Mouse (Mus musculus) left cerebral cortex, postnatal 25 days (tissue): ENCODE measurements around the gene Vmn2r34. TPM values are rescaled to one million over a fixed set of nuclear protein-coding genes. Genes with fewer than 3 reads are reported as not detected.
"Not testable (repeated sequence)": the region's sequence is repeated elsewhere in the genome, so short reads cannot be mapped to it uniquely, and the experiment has no call there.

Experiments
- DNase-seq, 2 experiments: peaks; one replicate each; pipeline ENCODE4 v3.0.0; 2022; ENCODE audit warnings: low spot score in 2 of 2, mixed read lengths in 1 of 2
- intact Hi-C: fragments of 180-260 bp; cut with DNase I; formaldehyde crosslinking; loops from one replicate; pipeline ENCODE4 v1.15.1; 2025
- total RNA-seq, 2 experiments: library from RNA; stranded (reverse); gene quantifications; 2 replicates each; pipeline ENCODE4 v1.2.3; 2021

The Vmn2r34 gene
- not detected for total RNA-seq

GRCm38 (mm10) chr7:7689413-7689812, at the start of gene Vmn2r34:
TSS of gene Vmn2r34 (minus strand) at chr7:7689513.
- DNase-seq, intact Hi-C loops: not testable (repeated sequence)

DNA sequence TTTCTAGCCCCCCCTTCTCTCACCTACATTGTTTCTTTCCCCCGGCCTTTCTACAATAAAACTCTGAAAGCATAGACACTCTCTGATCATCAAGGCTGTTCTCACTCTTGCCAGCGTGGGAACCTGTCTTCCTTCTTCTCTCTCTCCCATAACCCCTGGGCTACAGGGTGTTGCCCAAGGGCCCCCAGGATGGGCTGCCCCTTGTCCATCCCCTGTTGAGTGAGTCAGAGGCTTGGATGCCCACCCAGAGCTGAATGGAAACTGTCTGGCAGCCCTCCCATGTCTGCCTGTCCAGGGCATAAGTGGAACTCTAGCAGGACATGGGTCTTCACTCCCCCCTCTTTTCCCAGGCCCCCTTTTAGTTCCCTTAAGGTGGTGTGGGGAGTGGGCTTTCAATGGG, 15.3 kb downstream of the Vmn2r34 start:
- DNase-seq, intact Hi-C loops: not testable (repeated sequence)

Other genes starting within 250 kb of the Vmn2r34 start
- gene Vmn2r32, start 209.5 kb downstream of the Vmn2r34 start, total RNA-seq = not detected
- gene Vmn2r33, start 122.7 kb downstream of the Vmn2r34 start, total RNA-seq = not detected
- gene Vmn2r35, start 130.4 kb upstream of the Vmn2r34 start, total RNA-seq = not detected
- gene Vmn2r36, start 213.0 kb upstream of the Vmn2r34 start, total RNA-seq = not detected